Mouse (Mus musculus) spleen, adult 2 months (tissue): ENCODE data around the gene Oxld1. TPM values are rescaled to one million over a fixed set of nuclear protein-coding genes. Genes with fewer than 3 reads are reported as not detected.
"Not testable (repeated sequence)": the region's sequence is repeated elsewhere in the genome, so short reads cannot be mapped to it uniquely, and the experiment has no call there.

Source experiments
- DNase-seq, 2 experiments: peaks; one replicate each; pipeline versions ENCODE4 v3.0.0 to v3.0.0-alpha.2; 2012 to 2021; ENCODE audit warnings: low spot score in 2 of 2, low read depth in 1 of 2
- H3K27ac ChIP-seq: fragments of 200-500 bp; 2 replicates; pipeline ENCODE4 v1.5.1; 2012; ENCODE audit warnings: low read length, inconsistent platforms; ENCODE audit not compliant: insufficient read depth
- H3K27me3 ChIP-seq: fragments of 200-500 bp; 2 replicates; pipeline ENCODE4 v1.6.1; 2012; ENCODE audit warnings: mild to moderate bottlenecking, moderate library complexity, low read length, inconsistent platforms; ENCODE audit not compliant: control insufficient read depth, insufficient read depth
- H3K36me3 ChIP-seq: fragments of 200-500 bp; 2 replicates; pipeline ENCODE4 v1.6.1; 2012; ENCODE audit warnings: mild to moderate bottlenecking, low read length, inconsistent platforms; ENCODE audit not compliant: control insufficient read depth, insufficient read depth
- H3K4me1 ChIP-seq: fragments of 200-500 bp; 2 replicates; pipeline ENCODE4 v1.6.1; 2011; ENCODE audit warnings: inconsistent platforms; ENCODE audit not compliant: control insufficient read depth, insufficient read depth, insufficient read length
- H3K4me3 ChIP-seq: fragments of 200-500 bp; 2 replicates; pipeline ENCODE4 v1.5.1; 2011; ENCODE audit warnings: mild to moderate bottlenecking, inconsistent platforms; ENCODE audit not compliant: insufficient read depth, insufficient read length; ENCODE audit errors: extremely low read depth
- CTCF ChIP-seq: fragments of 200-500 bp; IDR thresholded peaks from 2 replicates; pipeline ENCODE4 v1.5.1; 2011; ENCODE audit warnings: mild to moderate bottlenecking, inconsistent platforms; ENCODE audit not compliant: insufficient read depth, insufficient read length, insufficient replicate concordance; ENCODE audit errors: extremely low read depth
- POLR2A ChIP-seq: fragments of 200-500 bp; IDR thresholded peaks from 2 replicates; pipeline ENCODE4 v1.6.1; 2011; ENCODE audit warnings: low read depth, low read length, inconsistent platforms
- WGBS: fragments of 180-500 bp; shearing (Covaris S2); methylation state at CpG from one replicate; pipeline ENCODE4 v1.1.7; 2018; 5-methylcytosine and 5-hydroxymethylcytosine counted together
- polyA plus RNA-seq: library from polyadenylated mRNA; depleted of rRNA; stranded (reverse); fragments of >200 nt; gene quantifications from 2 replicates; pipeline ENCODE4 v1.2.3, GENCODE M21; 2012

Oxld1 gene
- polyA plus RNA-seq, 1 experiment, result 9.1 TPM

GRCm38 (mm10) chr11:120437152-120437856, 20.6 kb downstream of the Oxld1 start, which contains the start of gene Nploc4:
Gene Nploc4, minus strand, starts transcription at chr11:120437708.
- under 1% methylated on average over 73 of the region's 77 CpGs for WGBS
- Histone ChIP-seq H3K36me3 (peaks cover 10% of the 10 kb centered on the region), H3K27ac (peak within 1 kb of the TSS; percentile 54), H3K4me1 (no peaks in the 10 kb centered on the region), H3K27me3 (no peaks in the 10 kb centered on the region), H3K4me3 (peak within 1 kb of the TSS; percentile 88)
- DNase-seq, result peak; percentile 66 to 78
- TF ChIP-seq POLR2A (peak; percentile 38; the same call in 1 of the 2 replicates), CTCF (no peak)

- TF ChIP-seq CTCF, result no peak
- TF ChIP-seq POLR2A, result no peak
- Histone ChIP-seq H3K27me3 (no peaks in the 10 kb centered on the region), H3K27ac (no peak overlapping the region), H3K36me3 (peaks cover 31% of the 10 kb centered on the region), H3K4me1 (no peaks in the 10 kb centered on the region), H3K4me3 (no peak overlapping the region)
- 84% methylated on average over 3 of the region's 3 CpGs for WGBS
- no peak for DNase-seq
Observed at GRCm38 (mm10) chr11:120426727-120427126, 31.1 kb downstream of the Oxld1 start.

GRCm38 (mm10) chr11:120423569-120424295, 34.1 kb downstream of the Oxld1 start:
- TF ChIP-seq CTCF (peak; percentile 57; the same call in 1 of the 2 replicates), POLR2A (no peak)
- DNase-seq, result peak; percentile 14 to 45
- no peaks in the 10 kb centered on the region for H3K4me1 ChIP-seq
- peaks cover 37% of the 10 kb centered on the region for H3K36me3 ChIP-seq
- WGBS, result 71% methylated on average over 9 of the region's 9 CpGs
- H3K27me3 ChIP-seq, result no peaks in the 10 kb centered on the region
- H3K27ac ChIP-seq, result no peak overlapping the region
- H3K4me3 ChIP-seq, result no peak overlapping the region

DNA sequence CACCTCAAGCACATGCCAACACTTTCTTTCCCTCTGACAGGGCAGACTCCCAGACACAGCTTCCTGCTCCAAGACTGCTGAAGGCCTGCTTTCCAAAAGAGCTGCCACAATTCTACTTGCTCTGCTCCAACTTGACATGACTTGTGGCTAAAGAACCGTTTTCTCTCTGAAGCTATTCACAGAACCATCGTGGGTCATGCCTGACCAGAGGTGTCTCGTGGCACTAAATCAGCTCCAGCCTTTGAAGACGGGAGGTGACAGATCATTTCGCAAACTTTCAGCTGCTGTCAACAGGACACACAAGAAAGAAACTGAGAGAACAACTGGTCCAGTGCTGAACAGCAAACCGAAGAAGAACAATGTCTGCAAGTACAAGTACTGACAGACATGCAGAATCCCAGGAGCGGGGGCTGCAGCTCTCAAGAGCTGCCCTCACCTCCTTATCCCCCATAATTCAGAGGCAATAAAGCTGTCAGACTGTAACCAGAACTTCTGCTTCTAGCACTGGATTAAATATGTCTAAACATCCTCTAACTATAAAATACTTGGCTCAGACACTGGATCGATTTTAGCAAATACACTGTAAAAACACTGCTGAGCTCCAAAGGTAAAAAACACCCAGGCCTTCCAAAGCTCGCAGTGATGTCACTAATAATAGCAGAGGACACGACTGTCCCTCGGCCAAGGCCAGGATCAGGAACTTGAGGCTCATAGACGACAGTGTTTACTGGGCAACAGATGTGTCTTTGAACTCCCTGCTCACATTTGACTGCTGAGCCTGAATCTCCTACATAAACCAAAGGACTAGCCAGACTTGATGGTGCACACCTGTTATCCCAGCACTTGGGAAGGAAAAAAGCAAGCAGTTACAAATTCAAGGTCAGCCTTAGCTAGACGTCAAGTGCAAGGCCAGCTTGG, 35.0 kb downstream of the Oxld1 start:
- 66% methylated on average over 13 of the region's 13 CpGs for WGBS
- DNase-seq, result no peak
- Histone ChIP-seq H3K27ac (no peak overlapping the region), H3K27me3 (no peaks in the 10 kb centered on the region), H3K36me3 (peaks cover 34% of the 10 kb centered on the region), H3K4me1 (no peaks in the 10 kb centered on the region), H3K4me3 (no peak overlapping the region)
- TF ChIP-seq POLR2A, result no peak
- no peak for TF ChIP-seq CTCF

DNA sequence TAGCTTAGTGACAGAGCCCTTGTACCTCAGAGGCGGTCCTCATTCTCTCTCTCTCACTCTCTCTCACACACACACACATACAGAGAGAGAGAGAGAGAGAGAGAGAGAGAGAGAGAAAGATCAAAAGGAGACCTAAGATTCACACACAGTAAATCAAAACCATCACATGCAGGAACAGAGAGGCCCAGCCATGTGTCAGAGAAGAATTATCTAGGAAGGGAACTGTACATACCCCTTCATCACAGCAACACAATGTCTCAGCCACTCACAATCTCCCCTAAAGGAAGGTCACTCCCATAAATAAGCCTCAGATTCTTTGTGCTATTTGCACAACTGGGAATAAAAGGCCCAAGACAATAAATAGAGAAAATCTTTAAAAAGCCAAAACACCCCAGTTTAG, 39.3 kb downstream of the Oxld1 start:
- no peak overlapping the region for H3K27ac ChIP-seq
- H3K4me1 ChIP-seq, result no peaks in the 10 kb centered on the region
- H3K4me3 ChIP-seq, result no peak overlapping the region
- TF ChIP-seq CTCF (no peak), POLR2A (no peak)
- H3K36me3 ChIP-seq, result peaks cover 24% of the 10 kb centered on the region
- no peak for DNase-seq
- 95% methylated on average over 1 of the region's 1 CpGs for WGBS
- H3K27me3 ChIP-seq, result no peaks in the 10 kb centered on the region

- H3K4me3 ChIP-seq, result no peak overlapping the region
- no peak for DNase-seq
- H3K4me1 ChIP-seq, result no peaks in the 10 kb centered on the region
- no peak overlapping the region for H3K27ac ChIP-seq
- H3K27me3 ChIP-seq, result no peaks in the 10 kb centered on the region
- TF ChIP-seq CTCF (no peak), POLR2A (no peak)
- peaks cover 30% of the 10 kb centered on the region for H3K36me3 ChIP-seq
- 95% methylated on average over 7 of the region's 7 CpGs for WGBS
Observed at GRCm38 (mm10) chr11:120417852-120418251, 40.0 kb downstream of the Oxld1 start.

GRCm38 (mm10) chr11:120413621-120414020, 44.2 kb downstream of the Oxld1 start:
- not testable (repeated sequence) for H3K27me3 ChIP-seq, H3K4me3 ChIP-seq, H3K27ac ChIP-seq, H3K4me1 ChIP-seq, DNase-seq
- peaks cover 49% of the 10 kb centered on the region for H3K36me3 ChIP-seq
- 98% methylated on average over 8 of the region's 10 CpGs for WGBS
